Mouse (Mus musculus) CH12.LX (cell line): ENCODE data around the gene Camta1.

ENCODE experiments used
- CHD2 ChIP-seq: IDR thresholded peaks from 2 replicates; pipeline ENCODE4 v1.6.1; 2011; ENCODE audit warnings: low read length, improper control_type of control experiment
- CTCF ChIP-seq, 2 experiments: IDR thresholded peaks in 1 of 2; conservative IDR thresholded peaks in 1 of 2; 2 replicates each; pipeline ENCODE4 v1.5.1; 2011 to 2012; ENCODE audit warnings: low read depth in 2 of 2, low read length in 2 of 2, improper control_type of control experiment in 1 of 2, inconsistent platforms in 1 of 2, mild to moderate bottlenecking in 1 of 2, moderate library complexity in 1 of 2
- GABPA ChIP-seq: IDR thresholded peaks from 2 replicates; pipeline ENCODE4 v1.6.1; 2012; ENCODE audit warnings: low read depth, low read length, improper control_type of control experiment, inconsistent platforms; ENCODE audit not compliant: insufficient replicate concordance
- NRF1 ChIP-seq: IDR thresholded peaks from 2 replicates; pipeline ENCODE4 v1.6.1; 2014; ENCODE audit warnings: low read depth, mild to moderate bottlenecking, inconsistent platforms, low read length, improper control_type of control experiment, moderate library complexity
- POLR2AphosphoS2 ChIP-seq: IDR thresholded peaks from 2 replicates; pipeline ENCODE4 v1.6.1; 2011; ENCODE audit warnings: low read depth, low read length, improper control_type of control experiment
- ZC3H11A ChIP-seq: IDR thresholded peaks from 2 replicates; pipeline ENCODE4 v1.6.1; 2012; ENCODE audit warnings: low read depth, mild to moderate bottlenecking, inconsistent platforms, low read length, improper control_type of control experiment

- TF ChIP-seq CTCF (conservative IDR thresholded peaks at IDR 0.05 in 1 of 2, IDR thresholded peaks at IDR 0.05 in 1 of 2; ENCODE audit: low read depth in 2 of 2, low read length in 2 of 2): no peak
- TF ChIP-seq CHD2: no peak
- no peak for TF ChIP-seq POLR2AphosphoS2
- no peak for TF ChIP-seq GABPA
- TF ChIP-seq ZC3H11A: no peak
- no peak for TF ChIP-seq NRF1
Observed at GRCm38 (mm10) chr4:151720722-151721467, 140.8 kb downstream of the Camta1 start.
